ENCODE assay signal across 15 mouse cellular contexts in the genomic region with DNA sequence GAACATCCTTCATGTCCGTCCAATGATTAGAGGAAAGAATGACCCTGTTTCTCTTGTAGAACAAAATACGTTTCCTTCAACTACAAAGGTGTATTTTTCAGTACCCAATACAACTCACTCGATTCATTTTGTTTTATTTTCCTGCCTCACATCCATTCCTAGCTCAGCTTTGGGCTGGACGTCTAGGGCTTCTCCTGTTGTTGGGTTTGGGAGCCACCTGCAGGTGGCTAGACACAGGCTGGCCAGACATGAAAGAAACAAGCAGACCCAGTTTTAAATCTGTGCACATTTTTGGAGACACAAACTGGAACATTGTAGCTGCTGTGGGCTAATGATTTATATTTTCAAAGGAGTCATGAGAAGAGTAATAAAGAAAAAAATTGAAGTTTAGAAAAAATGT.
DNase-seq lines count a peak whose midpoint lies in the region; ATAC-seq and TF ChIP-seq lines count a peak whose summit lies in the region.
"Had no signal": no experiment of that assay in that cellular context is flagged by ENCODE, and none has a peak within 500 bp of the region (broad histone marks: within the 10 kb centered on the region; RNA-seq: fewer than 3 reads in every experiment).

No protein-coding gene starts in this region.

- H3K36me3 ChIP-seq in midbrain, postnatal 0 days (ENCODE audit: insufficient read depth, low read length): no peaks in the 10 kb centered on the region
- H3K36me3 ChIP-seq in midbrain, embryonic 14.5 days (ENCODE audit: control insufficient read depth, insufficient read depth, low read length): no peaks in the 10 kb centered on the region
- H3K36me3 ChIP-seq in midbrain, embryonic 11.5 days (ENCODE audit: control insufficient read depth, insufficient read depth, low read length): no peaks in the 10 kb centered on the region
- H3K36me3 ChIP-seq: embryonic facial prominence, embryonic 13.5 days; hindbrain, embryonic 12.5 days; intestine, embryonic 15.5 days had no signal

- H3K9ac ChIP-seq in midbrain, postnatal 0 days (replicated peaks; ENCODE audit: low read length, poor library complexity, severe bottlenecking): no peak overlapping the region
- H3K9ac ChIP-seq in midbrain, embryonic 14.5 days (replicated peaks; ENCODE audit: low read length): no peak overlapping the region
- no peak overlapping the region for H3K9ac ChIP-seq in midbrain, embryonic 11.5 days (ENCODE audit: low read length)
- H3K9ac ChIP-seq: embryonic facial prominence, embryonic 13.5 days; hindbrain, embryonic 12.5 days; intestine, embryonic 15.5 days had no signal

- H3K27ac ChIP-seq in layer of hippocampus, adult 2 months: peak overlapping the region; percentile 43; the same call in 1 of the 2 replicates
- H3K27ac ChIP-seq in midbrain, postnatal 0 days (ENCODE audit: low read depth, low read length): no peak overlapping the region
- H3K27ac ChIP-seq in midbrain, embryonic 14.5 days (replicated peaks; ENCODE audit: low read depth, low read length): no peak overlapping the region
- no peak overlapping the region for H3K27ac ChIP-seq in midbrain, embryonic 11.5 days (ENCODE audit: low read depth, low read length)
- H3K27ac ChIP-seq: embryonic facial prominence, embryonic 13.5 days; gastrocnemius, adult 2 months; hindbrain, embryonic 12.5 days; intestine, embryonic 15.5 days had no signal

- TF ChIP-seq CTCF in layer of hippocampus, adult 2 months (conservative IDR thresholded peaks at IDR 0.05): peak; percentile 39; the same call in 1 of the 2 replicates
- peak; percentile 46 for TF ChIP-seq CTCF in midbrain, postnatal 0 days (IDR thresholded peaks at IDR 0.05)

- H3K4me2 ChIP-seq in midbrain, postnatal 0 days (ENCODE audit: low read depth, low read length, poor library complexity, severe bottlenecking): no peak overlapping the region
- H3K4me2 ChIP-seq in midbrain, embryonic 14.5 days (ENCODE audit: low read length): no peak overlapping the region
- no peak overlapping the region for H3K4me2 ChIP-seq in midbrain, embryonic 11.5 days
- H3K4me2 ChIP-seq: embryonic facial prominence, embryonic 13.5 days; hindbrain, embryonic 12.5 days; intestine, embryonic 15.5 days had no signal

- no peaks in the 10 kb centered on the region for H3K9me3 ChIP-seq in midbrain, postnatal 0 days (ENCODE audit: low read length)
- no peaks in the 10 kb centered on the region for H3K9me3 ChIP-seq in midbrain, embryonic 14.5 days (ENCODE audit: control insufficient read depth, low read length)
- H3K9me3 ChIP-seq in midbrain, embryonic 11.5 days (ENCODE audit: control insufficient read depth, low read length): no peaks in the 10 kb centered on the region
- H3K9me3 ChIP-seq: embryonic facial prominence, embryonic 13.5 days; hindbrain, embryonic 12.5 days; intestine, embryonic 15.5 days had no signal

- H3K4me3 ChIP-seq in layer of hippocampus, adult 2 months: no peak overlapping the region
- no peak overlapping the region for H3K4me3 ChIP-seq in midbrain, postnatal 0 days (ENCODE audit: low read depth, low read length)
- no peak overlapping the region for H3K4me3 ChIP-seq in midbrain, embryonic 14.5 days (replicated peaks; ENCODE audit: low read depth, low read length)
- no peak overlapping the region for H3K4me3 ChIP-seq in midbrain, embryonic 11.5 days (ENCODE audit: low read depth, low read length)
- H3K4me3 ChIP-seq: embryonic facial prominence, embryonic 13.5 days; gastrocnemius, adult 2 months; hindbrain, embryonic 12.5 days; intestine, embryonic 15.5 days had no signal

- no peaks in the 10 kb centered on the region for H3K4me1 ChIP-seq in midbrain, postnatal 0 days (ENCODE audit: insufficient read depth, low read length)
- H3K4me1 ChIP-seq in midbrain, embryonic 14.5 days (ENCODE audit: control insufficient read depth, insufficient read depth, low read length): no peaks in the 10 kb centered on the region
- no peaks in the 10 kb centered on the region for H3K4me1 ChIP-seq in midbrain, embryonic 11.5 days (ENCODE audit: control insufficient read depth, insufficient read depth, low read length)
- H3K4me1 ChIP-seq: hindbrain, embryonic 12.5 days; intestine, embryonic 15.5 days had no signal

- H3K27me3 ChIP-seq in midbrain, postnatal 0 days (ENCODE audit: insufficient read depth, low read length): no peaks in the 10 kb centered on the region
- H3K27me3 ChIP-seq in midbrain, embryonic 14.5 days (ENCODE audit: control insufficient read depth, insufficient read depth, low read length): no peaks in the 10 kb centered on the region
- no peaks in the 10 kb centered on the region for H3K27me3 ChIP-seq in midbrain, embryonic 11.5 days (ENCODE audit: control insufficient read depth, insufficient read depth, low read length)
- H3K27me3 ChIP-seq: CH12.LX; embryonic facial prominence, embryonic 13.5 days; hindbrain, embryonic 12.5 days; intestine, embryonic 15.5 days had no signal

- no peak for ATAC-seq in midbrain, postnatal 0 days (ENCODE audit: low FRiP score)
- no peak for ATAC-seq in midbrain, embryonic 14.5 days (ENCODE audit: low FRiP score, low TSS enrichment)
- no peak for ATAC-seq in activated CD4-positive, CD25-positive, alpha-beta regulatory T cell, adult 4 months
- no peak for ATAC-seq in midbrain, embryonic 11.5 days (ENCODE audit: low FRiP score)
- ATAC-seq: intestine, embryonic 15.5 days had no signal

- DNase-seq in cerebellum, adult 18-20 months: peak; percentile 11 to 14
- DNase-seq in cerebellum, postnatal 4 days (ENCODE audit: low spot score in 2 of 2): no peak
- DNase-seq in layer of hippocampus, adult 2 months (ENCODE audit: low spot score in 2 of 2): no peak
- DNase-seq in layer of hippocampus, adult 9-10 months (ENCODE audit: low spot score): no peak
- DNase-seq in midbrain, postnatal 0 days (ENCODE audit: low spot score): peak; percentile 7
- no peak for DNase-seq in midbrain, embryonic 14.5 days
- no peak for DNase-seq in midbrain, embryonic 11.5 days (ENCODE audit: low spot score, missing footprints)
- DNase-seq: adrenal gland, postnatal 10 days; gastrocnemius, adult 2 months; kidney, postnatal 25 days had no signal

- WGBS in midbrain, postnatal 0 days: 75% methylated on average over 4 of the region's 4 CpGs
- 72% methylated on average over 4 of the region's 4 CpGs for WGBS in midbrain, embryonic 14.5 days
- WGBS in midbrain, embryonic 11.5 days: 77% methylated on average over 4 of the region's 4 CpGs

Comparison
In these comparisons a context has a peak if more than half of its experiments do, and no peak if none do; other contexts are left out.
1. DNase-seq: peak in cerebellum, adult 18-20 months (2 of 2) and midbrain, postnatal 0 days (single experiment); none in cerebellum, postnatal 4 days (0 of 2), layer of hippocampus, adult 2 months (0 of 2), layer of hippocampus, adult 9-10 months (single experiment), midbrain, embryonic 14.5 days (single experiment) and midbrain, embryonic 11.5 days (single experiment).